Mouse (Mus musculus) kidney, postnatal 25 days (tissue): ENCODE results near the gene Drd1.
A peak's percentile ranks its signal among the peaks of the same experiment; 100 is the strongest.

Source experiments
- DNase-seq, 2 experiments: peaks; one replicate each; pipeline ENCODE4 v3.0.0; 2021; ENCODE audit warnings: mixed read lengths in 2 of 2

Gene Drd1

GRCm38 (mm10) chr13:54072526-54073057, 17.1 kb upstream of the Drd1 start:
- no peak for DNase-seq

GRCm38 (mm10) chr13:54071606-54072331, 16.3 kb upstream of the Drd1 start, which contains the start of gene Sfxn1:
Gene Sfxn1 (plus strand): TSS chr13:54071869.
- DNase-seq, result peak; percentile 72 to 91

- DNase-seq, result no peak
Measured at GRCm38 (mm10) chr13:54071011-54071410, 15.5 kb upstream of the Drd1 start.

GRCm38 (mm10) chr13:54067617-54068166, 12.2 kb upstream of the Drd1 start:
- peak; percentile 60 to 73 for DNase-seq

- no peak for DNase-seq
Measured at GRCm38 (mm10) chr13:54066081-54066746, 10.7 kb upstream of the Drd1 start.

GRCm38 (mm10) chr13:54063292-54063691, 7.8 kb upstream of the Drd1 start:
- DNase-seq, result peak in 1 of 2 experiments; percentile 49

- no peak for DNase-seq
Measured at GRCm38 (mm10) chr13:54062068-54062467, 6.6 kb upstream of the Drd1 start.

GRCm38 (mm10) chr13:54054962-54055361, 543 bp downstream of the Drd1 start:
- no peak for DNase-seq

GRCm38 (mm10) chr13:54051641-54052040, 3.9 kb downstream of the Drd1 start:
- no peak for DNase-seq

- DNase-seq, result no peak
Measured at GRCm38 (mm10) chr13:54048679-54049352, 6.7 kb downstream of the Drd1 start.

GRCm38 (mm10) chr13:54040256-54040655, 15.2 kb downstream of the Drd1 start:
- DNase-seq, result no peak

- DNase-seq, result no peak
Measured at GRCm38 (mm10) chr13:54037936-54038335, 17.6 kb downstream of the Drd1 start.

GRCm38 (mm10) chr13:54035541-54035940, 20.0 kb downstream of the Drd1 start:
- peak in 1 of 2 experiments; percentile 30 for DNase-seq

- no peak for DNase-seq
Measured at GRCm38 (mm10) chr13:54033653-54034052, 21.9 kb downstream of the Drd1 start.

- no peak for DNase-seq
Measured at GRCm38 (mm10) chr13:54027079-54027478, 28.4 kb downstream of the Drd1 start.

- no peak for DNase-seq
Measured at GRCm38 (mm10) chr13:54023311-54023710, 32.2 kb downstream of the Drd1 start.

- DNase-seq, result no peak
Measured at GRCm38 (mm10) chr13:54008716-54009115, 46.8 kb downstream of the Drd1 start.
